Mouse (Mus musculus) T-helper 1 cell (primary cell): ENCODE results near the gene Sf1.

Source experiments
- in situ Hi-C: fragments of 300-600 bp; cut with MboI, MseI; formaldehyde crosslinking; loops from one replicate; pipeline ENCODE4 v1.15.1; 2025; ENCODE audit warnings: high pct_unique_total_duplicates

Sf1 gene

DNA sequence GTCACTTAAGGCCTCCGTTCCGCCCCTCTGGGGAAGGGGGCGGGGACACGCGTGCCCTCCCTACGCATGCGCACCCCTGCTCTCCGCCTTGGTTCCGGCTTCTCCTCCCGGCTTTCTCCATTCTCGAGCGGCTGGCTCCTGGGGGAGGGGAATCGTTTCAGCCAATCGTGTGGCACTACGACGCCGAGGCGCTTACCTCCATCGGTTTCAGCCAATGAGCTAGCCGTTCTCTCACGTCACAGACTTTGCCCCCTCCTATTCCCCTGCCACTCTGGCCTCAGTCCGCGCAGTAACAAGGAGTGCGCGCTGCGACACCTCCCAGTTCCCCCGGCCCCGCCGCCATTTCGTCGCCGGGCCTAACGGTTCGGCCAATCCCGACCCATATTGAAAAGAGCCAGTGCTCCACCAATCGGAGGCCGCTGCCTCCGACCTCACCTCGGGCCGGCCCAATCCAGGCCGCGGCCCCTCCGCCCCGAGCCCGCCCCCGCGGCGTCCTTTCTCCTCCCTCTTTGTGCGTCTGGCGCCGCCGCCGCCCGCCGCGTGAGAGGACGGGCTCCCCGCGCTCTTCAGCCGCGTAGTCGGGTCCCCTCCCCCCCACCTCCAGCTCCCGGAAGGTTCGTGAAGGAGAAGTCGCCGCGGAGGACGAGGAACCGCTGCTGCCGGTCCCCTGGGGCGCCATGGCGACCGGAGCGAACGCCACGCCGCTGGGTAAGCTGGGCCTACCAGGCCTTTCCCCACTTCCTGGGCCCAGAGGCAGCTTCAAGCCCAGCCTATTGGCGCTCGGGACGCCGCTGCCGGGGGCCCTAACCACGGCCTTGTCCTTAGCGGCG, at the start of gene Sf1:
Sf1 (plus strand) TSS at position 280 of the 830 bp plus-strand sequence.
- in situ Hi-C loops, result no loop called here

DNA sequence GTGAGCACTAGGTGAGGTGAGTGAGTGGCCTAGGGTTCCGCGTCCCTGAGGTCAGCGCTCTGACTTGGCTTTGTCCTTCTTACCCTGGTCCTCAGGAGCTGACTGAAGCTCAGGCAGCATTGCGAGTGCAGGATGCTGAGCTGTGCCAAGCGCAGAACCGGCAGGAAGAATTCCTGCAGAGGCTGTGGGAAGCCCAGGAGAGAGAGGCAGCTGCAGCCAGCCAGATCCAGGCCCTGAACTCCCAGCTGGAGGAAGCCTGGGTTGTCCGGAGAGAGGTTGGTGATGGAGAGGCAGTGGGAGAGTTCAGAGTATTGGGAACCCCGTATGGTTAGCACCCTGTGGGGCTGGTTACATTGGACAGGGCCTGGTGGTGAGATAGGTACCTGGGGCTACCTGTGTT, 49.7 kb upstream of the Sf1 start:
- in situ Hi-C loops, result loop anchor here (10.0 kb wide), 1 partner anchor 301 kb away; no protein-coding TSS in a partner anchor

DNA sequence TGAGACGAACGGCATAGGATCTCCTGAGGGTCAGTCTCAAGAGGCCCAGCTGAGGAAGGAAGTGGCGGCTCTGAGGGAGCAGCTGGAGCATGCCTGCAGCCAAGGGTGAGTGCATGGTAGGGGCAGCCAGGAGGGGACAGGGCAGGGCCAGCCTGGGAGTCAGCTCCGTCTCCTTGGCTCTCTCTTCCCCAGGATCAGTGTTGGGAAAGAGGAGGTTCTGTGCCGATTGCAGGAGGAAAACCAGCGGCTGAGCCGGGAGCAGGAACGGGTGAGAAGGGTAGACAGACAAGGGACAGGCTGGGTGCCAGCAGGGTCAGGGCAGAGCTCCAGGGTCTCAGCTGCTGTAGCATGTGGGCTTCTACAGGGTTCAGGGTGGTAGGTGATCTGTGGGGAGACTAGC, 49.0 kb upstream of the Sf1 start:
- in situ Hi-C loops, result loop anchor here (10.0 kb wide), 1 partner anchor 300 kb away; no protein-coding TSS in a partner anchor

DNA sequence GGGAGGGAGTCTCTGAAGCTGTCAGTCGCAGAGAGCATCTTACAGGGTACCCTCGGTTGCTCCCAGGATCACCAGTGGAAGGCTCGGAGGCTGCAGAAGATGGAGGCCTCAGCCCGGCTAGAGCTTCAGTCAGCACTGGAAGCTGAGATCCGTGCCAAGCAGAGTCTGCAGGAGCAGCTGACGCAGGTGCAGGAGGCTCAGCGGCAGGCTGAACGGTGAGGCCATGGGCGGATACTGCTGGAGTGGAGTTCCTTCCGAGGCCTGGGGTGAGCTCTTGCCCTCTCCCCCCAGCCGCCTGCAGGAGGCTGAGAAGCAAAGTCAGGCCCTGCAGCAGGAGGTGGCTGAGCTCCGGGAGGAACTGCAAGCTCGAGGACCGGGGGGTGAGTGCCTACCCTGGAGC, 47.9 kb upstream of the Sf1 start:
- in situ Hi-C loops, result loop anchor here (10.0 kb wide), 1 partner anchor 299 kb away; no protein-coding TSS in a partner anchor

DNA sequence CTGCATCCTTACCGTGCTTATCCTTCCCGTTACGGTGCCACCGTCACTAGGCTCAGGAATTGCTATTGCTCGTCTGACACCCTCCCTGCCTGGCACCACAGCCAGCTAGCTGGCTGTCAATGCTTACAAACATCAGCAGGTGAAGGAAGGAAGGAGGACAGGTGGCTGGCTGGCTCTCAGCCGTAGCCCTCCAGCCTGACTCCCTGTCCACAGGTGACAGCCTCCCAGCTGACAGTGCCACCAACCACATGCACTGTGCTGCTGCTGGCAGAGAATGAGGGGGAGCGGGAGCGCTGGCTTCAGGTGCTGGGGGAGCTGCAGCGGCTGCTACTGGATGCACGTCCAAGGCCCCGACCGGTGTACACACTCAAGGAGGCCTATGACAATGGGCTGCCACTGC, 45.3 kb upstream of the Sf1 start:
- in situ Hi-C loops, result loop anchor here (10.0 kb wide), 1 partner anchor 297 kb away; no protein-coding TSS in a partner anchor

DNA sequence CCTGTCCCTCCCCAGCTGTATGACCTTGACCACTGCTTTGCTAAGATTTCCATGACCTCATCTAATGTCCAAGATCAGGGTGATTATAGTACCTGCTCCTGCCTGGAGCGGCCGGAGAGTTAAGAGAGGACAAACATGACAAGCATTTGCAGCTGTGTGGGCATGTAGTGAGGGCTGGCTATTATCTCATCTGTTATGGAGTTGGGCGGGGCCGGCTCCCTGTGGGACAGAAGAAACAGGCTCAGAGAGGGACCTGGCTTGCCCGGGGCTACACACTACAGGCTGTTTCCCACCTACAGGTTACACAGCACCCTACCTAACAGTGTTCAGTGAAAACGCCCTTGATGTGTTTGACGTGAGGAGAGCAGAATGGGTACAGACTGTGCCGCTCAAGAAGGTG, 42.1 kb upstream of the Sf1 start:
- in situ Hi-C loops, result loop anchor here (5.0 kb wide), 1 partner anchor 169 kb away; no protein-coding TSS in a partner anchor

DNA sequence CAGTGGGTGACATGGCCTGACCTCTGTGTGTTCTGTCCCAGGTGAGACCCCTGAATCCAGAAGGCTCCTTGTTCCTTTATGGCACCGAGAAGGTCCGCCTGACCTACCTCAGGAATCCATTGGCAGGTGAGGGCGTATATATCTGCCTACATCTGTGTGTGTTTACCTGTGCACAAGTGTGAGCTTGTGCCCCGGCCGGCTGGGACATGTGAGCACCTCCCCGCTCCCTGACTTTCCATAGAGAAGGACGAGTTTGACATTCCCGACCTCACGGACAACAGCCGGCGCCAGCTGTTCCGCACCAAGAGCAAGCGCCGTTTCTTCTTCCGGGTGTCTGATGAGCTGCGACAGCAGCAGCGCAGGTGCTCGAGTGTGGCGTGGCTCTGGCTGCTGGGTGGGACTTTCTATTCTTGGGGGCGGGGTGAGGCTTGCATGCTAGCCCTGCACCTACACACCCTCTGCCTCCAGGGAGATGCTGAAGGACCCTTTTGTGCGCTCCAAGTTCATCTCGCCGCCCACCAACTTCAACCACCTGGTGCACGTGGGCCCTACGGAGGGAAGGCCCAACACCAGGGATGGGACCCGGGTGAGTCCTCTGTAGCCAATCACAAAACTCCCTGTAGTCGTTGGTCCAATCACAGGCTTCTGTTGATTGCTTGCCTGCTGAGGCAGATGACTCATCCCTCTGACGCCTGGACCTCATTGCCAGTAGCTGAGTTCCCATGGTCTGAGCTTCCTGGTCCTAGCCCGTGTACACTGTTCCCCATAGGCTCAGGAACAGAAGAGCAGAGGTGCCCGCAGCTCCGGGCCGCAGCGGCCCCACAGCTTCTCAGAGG, 41.5 kb upstream of the Sf1 start:
- in situ Hi-C loops, result loop anchor here (5.0 kb wide), 1 partner anchor 170 kb away; no protein-coding TSS in a partner anchor

DNA sequence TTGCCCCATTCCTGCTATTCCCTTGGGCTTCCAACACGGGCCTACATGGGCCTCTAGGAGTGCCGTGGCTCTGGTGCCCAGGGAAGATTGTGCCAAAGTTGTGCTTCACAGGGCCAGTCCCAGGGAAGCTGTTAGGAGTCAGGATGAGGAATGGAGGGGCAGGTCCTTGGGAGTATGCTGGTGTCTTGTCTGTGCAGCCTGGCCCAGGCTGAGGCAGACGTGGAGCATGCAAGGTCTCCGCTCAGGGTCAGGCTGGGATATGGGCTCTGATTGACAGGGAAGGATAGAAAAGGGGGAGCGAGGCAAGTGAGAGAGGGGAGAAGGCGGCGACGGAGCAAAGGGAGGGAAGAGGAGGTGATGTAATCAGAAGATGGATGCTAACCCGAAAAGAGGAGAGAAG, 38.7 kb upstream of the Sf1 start:
- in situ Hi-C loops, result loop anchor here (5.0 kb wide), 1 partner anchor 172 kb away; no protein-coding TSS in a partner anchor

DNA sequence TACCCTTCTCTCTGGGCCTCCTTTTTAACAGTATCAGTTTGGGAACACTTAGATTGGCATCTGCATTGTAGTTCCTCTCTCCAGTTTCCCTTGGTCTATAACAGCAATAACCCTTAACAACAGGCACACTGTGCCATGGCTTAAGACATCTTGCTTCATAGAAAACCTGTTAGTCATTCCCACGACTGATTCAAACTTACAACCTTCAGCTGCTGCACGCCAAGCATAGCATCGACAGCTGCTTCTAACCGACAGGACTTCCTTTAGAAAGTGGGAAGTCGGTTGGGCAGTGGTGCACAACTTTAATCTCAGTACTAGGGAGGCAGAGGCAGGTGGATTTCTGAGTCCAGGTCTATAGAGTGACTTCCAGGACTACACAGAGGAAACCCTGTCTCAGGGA, 32.3 kb upstream of the Sf1 start:
- in situ Hi-C loops, result loop anchor here (10.0 kb wide), 1 partner anchor 266 kb away; the partner anchor contains the start of genes Tm7sf2 and Znhit2

DNA sequence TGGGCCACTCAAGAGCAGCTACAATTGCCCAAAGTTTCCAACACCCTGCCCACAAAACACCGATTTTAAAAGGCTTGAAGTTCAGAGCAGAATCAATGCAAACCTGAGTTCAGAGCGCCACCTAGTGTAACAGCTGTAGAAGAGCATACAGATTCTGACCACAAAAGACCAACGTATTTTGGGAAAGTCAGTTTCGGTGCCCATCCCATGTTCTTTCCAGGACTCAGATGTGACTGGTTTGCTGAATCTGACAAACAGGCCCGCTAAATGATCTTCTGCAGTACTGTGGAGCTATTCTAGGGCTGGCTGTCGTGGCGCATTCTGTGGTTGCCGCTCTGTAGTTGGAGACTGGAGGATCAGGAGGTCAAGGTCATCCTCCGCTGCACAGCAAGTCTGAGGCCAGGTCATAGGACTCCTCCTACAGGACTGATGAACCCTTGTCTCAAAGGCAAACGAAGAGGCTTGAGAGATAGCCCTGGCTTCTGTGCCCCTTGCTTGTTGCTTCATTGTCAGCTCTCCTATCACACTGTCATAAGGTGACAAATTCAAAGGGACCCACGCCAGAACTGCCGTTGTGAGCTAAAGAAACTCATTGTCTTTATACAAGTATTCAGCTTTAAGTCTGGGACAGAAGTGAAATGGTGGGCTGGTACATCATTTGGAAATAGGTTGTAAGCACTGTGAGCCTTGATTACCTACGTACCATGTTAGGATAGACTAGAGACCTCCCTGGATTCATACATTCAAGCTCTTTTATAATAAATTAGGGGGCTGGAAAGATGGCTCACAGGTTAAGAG, 31.6 kb upstream of the Sf1 start:
- in situ Hi-C loops, result loop anchor here (10.0 kb wide), 1 partner anchor 267 kb away; the partner anchor contains the start of genes Tm7sf2 and Znhit2

DNA sequence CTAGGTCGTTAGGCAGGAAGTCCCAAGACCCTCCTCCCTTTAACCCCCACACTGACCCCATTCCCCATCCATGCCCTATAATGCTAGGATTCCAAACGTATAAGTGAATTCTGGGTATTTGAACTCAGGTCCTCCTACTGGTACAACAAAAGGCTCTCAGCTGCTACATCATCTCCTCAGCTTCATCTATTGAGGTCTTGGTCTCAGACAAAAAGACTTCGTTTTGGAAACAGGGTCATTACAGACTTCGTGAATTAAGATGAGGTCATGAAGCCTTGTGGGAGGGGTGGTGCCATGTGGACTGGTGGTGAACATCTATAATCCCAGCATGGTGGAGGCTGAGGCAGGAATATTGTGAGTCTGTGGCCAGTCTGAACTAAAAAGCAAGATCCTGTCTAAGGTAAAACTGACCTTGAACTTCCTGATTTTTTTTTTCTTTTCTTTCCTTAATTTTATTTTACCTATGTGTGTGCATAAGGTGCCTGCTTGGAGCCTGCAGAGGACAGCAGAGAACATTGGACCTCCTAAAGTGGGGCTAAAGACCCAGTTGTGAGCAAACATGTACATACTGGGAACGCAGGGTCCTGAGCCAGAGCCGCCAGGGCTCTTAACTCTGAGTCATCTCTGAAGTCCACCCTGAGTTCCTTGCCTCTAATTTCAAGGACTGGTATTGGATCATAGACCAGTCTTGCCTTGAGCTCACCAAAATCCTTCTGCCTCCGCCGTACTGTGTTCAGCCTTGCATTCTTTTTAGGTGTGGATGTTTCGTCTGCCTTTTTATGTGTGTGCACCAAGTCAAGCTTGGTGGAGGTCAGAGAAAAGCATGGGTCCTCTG, 29.5 kb upstream of the Sf1 start:
- in situ Hi-C loops, result loop anchor here (10.0 kb wide), 1 partner anchor 269 kb away; the partner anchor contains the start of genes Tm7sf2 and Znhit2

DNA sequence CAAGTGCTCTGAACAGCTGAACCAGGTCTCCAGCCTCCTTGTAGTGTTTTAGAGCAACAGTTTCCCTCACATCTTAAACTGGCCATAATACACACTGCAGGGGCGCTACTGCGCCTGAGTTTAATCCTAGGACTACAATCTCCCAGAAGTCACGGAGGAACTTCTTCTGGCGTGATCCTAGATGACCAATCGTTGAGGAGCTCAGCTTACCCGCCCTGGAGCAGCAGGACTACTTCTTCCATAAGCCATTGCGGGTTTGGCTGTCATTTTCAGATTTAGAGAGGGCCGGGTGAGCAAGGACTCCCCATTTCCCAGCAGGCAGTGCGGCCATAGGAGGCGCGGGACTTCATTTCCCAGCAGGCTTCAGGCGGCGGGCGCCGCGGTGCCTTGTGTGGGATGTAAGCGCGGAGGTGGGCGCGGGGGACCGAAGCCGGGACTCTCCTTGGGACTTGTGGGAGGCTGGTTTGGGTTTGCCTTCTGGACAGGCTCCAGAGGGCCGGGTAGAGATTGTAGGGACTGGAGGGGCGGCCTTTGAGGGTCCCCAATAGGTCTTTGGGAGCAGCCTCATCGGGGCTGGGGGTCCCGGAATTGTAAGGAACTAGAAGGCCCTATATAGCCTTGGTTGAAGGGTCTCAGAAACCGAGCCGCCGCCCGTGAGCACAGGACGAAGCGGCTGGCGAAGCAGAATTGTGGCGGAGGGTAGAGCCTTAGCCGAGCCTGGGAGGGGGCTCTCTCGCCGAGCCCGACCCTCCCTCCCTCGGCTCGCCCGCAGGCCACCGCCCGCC, 28.6 kb upstream of the Sf1 start, which contains the start of gene Men1:
Men1 (plus strand) TSS at position 307 of the 785 bp plus-strand sequence.
- in situ Hi-C loops, result loop anchor here (10.0 kb wide), 1 partner anchor 270 kb away; the partner anchor contains the start of genes Tm7sf2 and Znhit2

DNA sequence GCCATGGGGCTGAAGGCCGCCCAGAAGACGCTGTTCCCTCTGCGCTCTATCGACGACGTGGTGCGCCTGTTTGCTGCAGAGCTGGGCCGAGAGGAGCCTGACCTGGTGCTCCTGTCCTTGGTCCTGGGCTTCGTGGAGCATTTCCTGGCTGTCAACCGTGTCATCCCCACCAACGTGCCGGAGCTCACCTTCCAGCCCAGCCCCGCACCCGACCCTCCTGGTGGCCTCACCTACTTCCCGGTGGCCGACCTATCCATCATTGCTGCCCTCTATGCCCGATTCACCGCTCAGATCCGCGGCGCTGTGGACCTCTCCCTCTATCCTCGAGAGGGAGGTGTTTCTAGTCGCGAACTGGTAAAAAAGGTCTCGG, 28.0 kb upstream of the Sf1 start:
- in situ Hi-C loops, result loop anchor here (10.0 kb wide), 1 partner anchor 271 kb away; the partner anchor contains the start of genes Tm7sf2 and Znhit2

DNA sequence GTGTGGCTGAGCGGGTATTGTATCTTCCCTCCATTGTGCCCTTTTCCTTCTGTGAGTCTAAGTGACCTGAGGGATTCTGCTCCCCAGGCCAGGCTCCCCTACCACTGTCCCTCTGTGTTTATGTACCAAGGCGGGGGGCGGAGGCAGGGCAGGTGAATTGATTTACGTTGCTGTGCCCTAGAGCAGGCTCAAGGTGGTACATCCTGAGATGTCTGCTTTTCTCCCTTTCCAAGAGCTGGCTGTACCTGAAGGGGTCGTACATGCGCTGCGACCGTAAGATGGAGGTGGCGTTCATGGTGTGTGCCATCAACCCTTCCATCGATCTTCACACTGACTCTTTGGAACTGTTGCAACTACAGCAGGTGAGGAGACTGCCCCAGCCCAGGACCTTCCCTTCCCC, 26.6 kb upstream of the Sf1 start:
- in situ Hi-C loops, result loop anchor here (10.0 kb wide), 1 partner anchor 272 kb away; the partner anchor contains the start of genes Tm7sf2 and Znhit2

DNA sequence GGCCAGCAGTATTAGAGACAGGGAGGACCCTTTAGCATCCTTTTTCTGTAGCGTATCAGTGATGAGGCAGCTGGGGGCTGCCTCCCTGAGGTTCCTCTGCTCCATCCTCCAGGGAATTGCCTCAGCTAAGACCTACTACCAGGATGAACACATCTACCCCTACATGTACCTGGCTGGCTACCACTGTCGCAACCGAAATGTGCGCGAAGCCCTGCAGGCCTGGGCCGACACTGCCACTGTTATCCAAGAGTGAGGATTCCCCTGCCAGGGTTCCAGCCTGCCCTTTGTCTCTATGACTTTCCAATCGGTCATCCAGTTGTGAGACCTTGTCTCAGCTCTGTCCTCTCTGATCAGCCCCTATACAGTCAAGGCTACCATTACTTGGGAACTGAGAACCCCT, 25.3 kb upstream of the Sf1 start:
- in situ Hi-C loops, result loop anchor here (10.0 kb wide), 1 partner anchor 273 kb away; the partner anchor contains the start of genes Tm7sf2 and Znhit2

DNA sequence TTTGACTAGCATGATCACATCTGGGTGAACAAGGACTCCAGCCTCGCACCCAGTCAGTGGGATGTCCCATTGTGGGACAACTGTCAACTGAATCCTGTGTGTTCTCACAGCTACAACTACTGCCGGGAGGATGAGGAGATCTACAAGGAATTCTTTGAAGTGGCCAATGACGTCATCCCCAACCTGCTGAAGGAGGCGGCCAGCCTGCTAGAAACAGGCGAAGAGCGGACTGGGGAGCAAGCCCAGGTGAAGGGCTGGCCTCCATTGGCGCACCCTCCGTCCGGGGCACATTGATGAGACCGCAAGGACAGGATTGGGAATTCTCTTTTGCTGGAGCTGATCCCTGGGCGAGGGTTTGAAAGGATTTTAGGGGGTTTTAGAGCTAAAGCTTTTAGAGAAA, 24.8 kb upstream of the Sf1 start:
- in situ Hi-C loops, result loop anchor here (10.0 kb wide), 1 partner anchor 274 kb away; the partner anchor contains the start of genes Tm7sf2 and Znhit2

DNA sequence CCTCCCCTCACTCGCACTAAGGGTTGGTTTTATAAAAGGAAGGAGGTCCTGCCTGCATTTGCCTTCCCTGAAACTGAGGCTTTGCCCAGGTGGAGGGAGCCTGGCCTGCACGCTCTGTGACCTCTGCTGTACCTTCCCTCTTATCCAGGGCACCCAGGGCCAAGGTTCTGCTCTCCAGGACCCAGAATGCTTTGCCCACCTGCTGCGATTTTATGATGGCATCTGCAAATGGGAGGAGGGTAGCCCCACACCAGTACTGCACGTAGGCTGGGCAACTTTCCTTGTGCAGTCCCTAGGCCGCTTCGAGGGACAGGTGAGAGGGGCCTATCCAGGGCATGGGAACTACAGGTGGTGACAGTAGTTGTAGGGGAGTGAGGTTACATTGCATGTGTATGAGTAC, 24.3 kb upstream of the Sf1 start:
- in situ Hi-C loops, result loop anchor here (10.0 kb wide), 1 partner anchor 274 kb away; the partner anchor contains the start of genes Tm7sf2 and Znhit2

DNA sequence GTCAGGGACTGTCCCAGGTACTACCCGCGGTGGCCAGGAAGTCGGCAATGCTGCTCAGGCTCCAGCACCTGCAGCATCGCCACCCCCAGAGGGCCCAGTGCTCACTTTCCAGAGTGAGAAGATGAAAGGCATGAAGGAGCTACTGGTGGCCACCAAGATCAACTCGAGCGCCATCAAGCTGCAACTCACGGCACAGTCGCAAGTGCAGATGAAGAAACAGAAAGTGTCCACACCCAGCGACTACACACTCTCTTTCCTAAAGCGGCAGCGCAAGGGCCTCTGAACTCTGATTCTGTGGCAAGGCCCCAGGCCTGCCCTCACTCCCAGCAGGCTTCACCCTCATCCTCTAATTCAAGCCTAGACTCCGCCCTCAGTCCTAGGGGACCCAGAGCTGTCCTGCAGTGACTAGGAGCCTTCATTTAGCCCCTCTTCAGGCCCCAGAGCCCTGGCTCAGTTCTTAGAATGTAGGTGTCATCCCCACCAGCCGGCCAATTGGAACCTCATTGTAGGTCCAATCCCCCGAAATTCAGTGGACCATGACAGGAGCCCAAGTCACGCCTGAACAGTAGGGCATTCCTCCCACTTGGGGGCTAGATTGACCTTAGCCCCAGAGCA, 23.5 kb upstream of the Sf1 start:
- in situ Hi-C loops, result loop anchor here (10.0 kb wide), 1 partner anchor 275 kb away; the partner anchor contains the start of genes Tm7sf2 and Znhit2
